Mouse (Mus musculus): ENCODE results near the gene Exoc7. TPM values are rescaled to one million over a fixed set of nuclear protein-coding genes. Genes with fewer than 3 reads are reported as not detected.

Gene Exoc7
- polyA plus RNA-seq, 1 experiment from 2014 or later = 42.5 TPM

DNA sequence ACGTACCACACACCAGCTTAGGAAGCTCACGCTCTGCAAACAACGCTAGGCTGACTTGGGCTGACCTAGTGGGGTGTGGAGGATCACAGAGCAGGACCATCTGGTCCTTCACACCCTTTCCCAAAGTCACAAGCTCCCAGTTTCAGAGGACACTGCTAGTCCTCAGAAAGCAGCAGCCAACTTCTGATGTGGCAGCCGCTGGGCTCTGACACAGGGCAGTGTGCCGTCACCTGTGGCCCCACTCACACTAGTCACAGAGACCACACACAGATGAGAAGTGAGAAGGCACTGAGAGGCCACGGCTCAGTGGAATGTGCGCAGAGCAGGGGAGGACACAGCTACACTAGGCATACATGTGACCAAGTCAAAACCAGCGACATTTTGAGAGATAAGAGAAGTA lies 56.1 kb downstream of the Exoc7 start:
- Histone ChIP-seq H3K27me3 (ENCODE audit: control insufficient read depth, insufficient read depth, low read length) (no peaks in the 10 kb centered on the region), H3K4me3 (ENCODE audit: low read depth, low read length) (no peak overlapping the region), H3K9me3 (replicated peaks; ENCODE audit: control insufficient read depth, low read length) (no peaks in the 10 kb centered on the region), H3K36me3 (ENCODE audit: control insufficient read depth, insufficient read depth, low read length) (peaks cover 72% of the 10 kb centered on the region), H3K4me1 (ENCODE audit: control insufficient read depth, insufficient read depth, low read length) (no peaks in the 10 kb centered on the region), H3K9ac (ENCODE audit: low read depth, low read length) (no peak overlapping the region), H3K4me2 (no peak overlapping the region), H3K27ac (ENCODE audit: low read depth, low read length) (no peak overlapping the region)
- ATAC-seq (replicated peaks; ENCODE audit: insufficient number of reproducible peaks, low FRiP score, low TSS enrichment) = no peak
- WGBS (ENCODE audit: insufficient replicate concordance) = 68% methylated on average over 8 of the region's 8 CpGs

DNA sequence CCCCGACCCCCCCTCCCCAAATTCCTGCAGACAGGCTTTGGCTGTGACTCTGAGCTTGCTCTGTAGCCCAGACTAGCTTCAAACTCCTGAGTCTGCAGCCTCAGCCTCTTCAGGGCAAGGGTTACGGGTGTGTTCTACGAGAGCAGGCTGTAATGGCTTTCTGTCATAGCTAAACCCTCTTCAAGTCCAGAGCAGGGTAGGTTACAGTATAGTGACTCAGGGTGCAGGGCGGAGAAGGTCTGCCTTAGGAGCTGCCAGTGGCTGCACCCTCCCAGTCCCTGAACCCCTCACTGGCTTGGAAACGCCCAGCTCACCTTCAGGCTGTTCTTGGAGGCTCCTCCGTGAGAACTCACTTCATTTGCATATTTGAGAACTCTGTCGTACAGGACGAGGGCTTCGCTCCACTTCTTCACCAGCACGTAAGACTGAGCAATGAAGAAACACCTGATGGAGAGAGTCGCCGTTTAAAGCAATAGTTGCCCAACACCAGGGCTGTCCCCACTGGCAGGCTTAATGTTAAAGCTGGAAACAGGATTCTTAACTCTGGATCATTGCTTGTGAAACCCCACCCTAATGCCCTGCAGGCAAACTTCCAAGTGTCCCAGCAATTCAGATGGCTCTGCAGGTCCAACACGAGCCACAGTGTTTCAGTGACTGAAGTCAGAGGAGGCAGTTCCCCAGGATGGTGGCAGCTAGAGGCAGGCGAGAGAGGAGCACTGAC lies 59.4 kb downstream of the Exoc7 start:
- ATAC-seq (replicated peaks; ENCODE audit: insufficient number of reproducible peaks, low FRiP score, low TSS enrichment) = no peak
- Histone ChIP-seq H3K4me1 (ENCODE audit: control insufficient read depth, insufficient read depth, low read length) (no peaks in the 10 kb centered on the region), H3K9me3 (replicated peaks; ENCODE audit: control insufficient read depth, low read length) (no peaks in the 10 kb centered on the region), H3K27me3 (ENCODE audit: control insufficient read depth, insufficient read depth, low read length) (no peaks in the 10 kb centered on the region), H3K27ac (ENCODE audit: low read depth, low read length) (no peak overlapping the region), H3K4me2 (no peak overlapping the region), H3K36me3 (ENCODE audit: control insufficient read depth, insufficient read depth, low read length) (peaks cover 79% of the 10 kb centered on the region), H3K4me3 (ENCODE audit: low read depth, low read length) (no peak overlapping the region), H3K9ac (ENCODE audit: low read depth, low read length) (no peak overlapping the region)
- WGBS (ENCODE audit: insufficient replicate concordance) = 87% methylated on average over 14 of the region's 14 CpGs

DNA sequence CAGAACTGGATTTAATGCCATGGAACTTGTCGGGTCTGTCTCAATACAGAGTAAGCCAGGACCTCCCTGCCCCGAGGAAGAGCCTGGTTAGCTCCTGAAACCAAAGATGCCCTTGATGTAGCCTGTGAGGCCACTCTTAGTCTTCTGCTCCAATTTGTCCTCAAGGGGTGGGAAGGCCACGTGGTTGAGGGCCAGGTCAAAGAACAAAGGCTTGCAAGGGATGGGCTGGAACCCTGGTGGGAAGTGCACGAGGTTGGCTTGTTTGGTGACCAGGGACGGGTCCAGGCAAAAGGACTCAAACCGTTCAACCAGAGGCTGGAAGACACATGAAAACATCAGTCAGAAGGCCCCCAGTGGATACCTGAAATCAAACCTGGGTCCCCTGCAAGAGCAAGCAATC lies 61.4 kb downstream of the Exoc7 start:
- H3K27me3 ChIP-seq (ENCODE audit: control insufficient read depth, insufficient read depth, low read length) = no peaks in the 10 kb centered on the region
- H3K9ac ChIP-seq (ENCODE audit: low read depth, low read length) = no peak overlapping the region
- WGBS (ENCODE audit: insufficient replicate concordance) = 83% methylated on average over 6 of the region's 6 CpGs
- H3K27ac ChIP-seq (ENCODE audit: low read depth, low read length) = no peak overlapping the region
- H3K36me3 ChIP-seq (ENCODE audit: control insufficient read depth, insufficient read depth, low read length) = peaks cover 66% of the 10 kb centered on the region
- H3K4me2 ChIP-seq = no peak overlapping the region
- no peaks in the 10 kb centered on the region for H3K4me1 ChIP-seq (ENCODE audit: control insufficient read depth, insufficient read depth, low read length)
- no peak overlapping the region for H3K4me3 ChIP-seq (ENCODE audit: low read depth, low read length)
- no peaks in the 10 kb centered on the region for H3K9me3 ChIP-seq (replicated peaks; ENCODE audit: control insufficient read depth, low read length)
- ATAC-seq (replicated peaks; ENCODE audit: insufficient number of reproducible peaks, low FRiP score, low TSS enrichment) = no peak

DNA sequence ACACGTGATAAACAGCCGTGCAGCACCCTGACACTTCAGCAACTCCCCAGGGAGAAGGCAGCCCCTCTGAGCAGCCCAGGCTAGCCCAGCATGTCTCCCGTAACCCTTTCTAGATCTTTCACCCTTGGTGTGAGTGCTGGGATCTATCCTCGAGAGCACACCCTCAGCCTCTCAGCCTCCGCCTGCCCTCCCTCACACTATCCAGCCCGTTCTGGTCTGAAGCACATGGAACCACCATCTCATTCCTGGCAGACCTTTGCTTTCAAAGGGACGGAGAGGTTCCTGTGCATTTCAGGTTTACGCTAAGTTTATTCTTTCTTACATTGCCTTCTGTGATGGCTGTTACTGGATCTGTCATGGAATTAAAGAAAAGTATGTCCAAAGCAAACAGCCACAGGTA lies 62.5 kb downstream of the Exoc7 start:
- Histone ChIP-seq H3K9ac (ENCODE audit: low read depth, low read length) (no peak overlapping the region), H3K4me3 (ENCODE audit: low read depth, low read length) (no peak overlapping the region), H3K9me3 (replicated peaks; ENCODE audit: control insufficient read depth, low read length) (no peaks in the 10 kb centered on the region), H3K36me3 (ENCODE audit: control insufficient read depth, insufficient read depth, low read length) (peaks cover 55% of the 10 kb centered on the region), H3K4me2 (no peak overlapping the region), H3K27me3 (ENCODE audit: control insufficient read depth, insufficient read depth, low read length) (no peaks in the 10 kb centered on the region), H3K4me1 (ENCODE audit: control insufficient read depth, insufficient read depth, low read length) (no peaks in the 10 kb centered on the region), H3K27ac (ENCODE audit: low read depth, low read length) (no peak overlapping the region)
- no peak for ATAC-seq (replicated peaks; ENCODE audit: insufficient number of reproducible peaks, low FRiP score, low TSS enrichment)
- 77% methylated on average over 8 of the region's 8 CpGs for WGBS (ENCODE audit: insufficient replicate concordance)

DNA sequence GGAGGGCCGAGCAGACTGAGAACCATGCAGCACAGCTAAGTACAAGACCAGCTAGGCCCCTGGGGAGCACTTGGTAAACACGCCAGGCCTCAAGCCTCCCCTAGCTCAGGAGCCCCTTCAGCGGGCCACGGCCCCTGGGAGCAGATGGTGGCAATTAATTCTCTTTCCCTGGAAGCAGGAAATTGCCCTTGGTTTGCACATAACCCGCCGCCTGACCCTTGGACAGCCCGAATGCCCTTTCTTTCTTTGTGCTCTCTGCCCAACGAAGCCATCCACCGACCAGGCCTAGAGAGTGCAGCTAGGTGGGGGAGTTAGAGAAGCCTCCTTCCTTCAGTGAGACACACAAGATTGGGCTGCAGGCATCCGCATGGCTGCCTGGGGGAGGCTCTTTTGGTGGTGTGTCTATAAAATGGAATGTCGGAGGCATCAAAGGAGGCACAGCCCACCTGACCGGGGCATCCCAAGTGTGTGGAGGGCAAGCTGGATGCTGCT lies 65.2 kb downstream of the Exoc7 start:
- no peaks in the 10 kb centered on the region for H3K9me3 ChIP-seq (replicated peaks; ENCODE audit: control insufficient read depth, low read length)
- 52% methylated on average over 12 of the region's 12 CpGs for WGBS (ENCODE audit: insufficient replicate concordance)
- H3K27me3 ChIP-seq (ENCODE audit: control insufficient read depth, insufficient read depth, low read length) = peaks cover 20% of the 10 kb centered on the region
- H3K27ac ChIP-seq (ENCODE audit: low read depth, low read length) = no peak overlapping the region
- no peak overlapping the region for H3K4me2 ChIP-seq
- ATAC-seq (replicated peaks; ENCODE audit: insufficient number of reproducible peaks, low FRiP score, low TSS enrichment) = no peak
- no peaks in the 10 kb centered on the region; the same call in 1 of the 2 replicates for H3K4me1 ChIP-seq (ENCODE audit: control insufficient read depth, insufficient read depth, low read length)
- peaks cover 33% of the 10 kb centered on the region for H3K36me3 ChIP-seq (ENCODE audit: control insufficient read depth, insufficient read depth, low read length)
- no peak overlapping the region for H3K9ac ChIP-seq (ENCODE audit: low read depth, low read length)
- H3K4me3 ChIP-seq (ENCODE audit: low read depth, low read length) = no peak overlapping the region

DNA sequence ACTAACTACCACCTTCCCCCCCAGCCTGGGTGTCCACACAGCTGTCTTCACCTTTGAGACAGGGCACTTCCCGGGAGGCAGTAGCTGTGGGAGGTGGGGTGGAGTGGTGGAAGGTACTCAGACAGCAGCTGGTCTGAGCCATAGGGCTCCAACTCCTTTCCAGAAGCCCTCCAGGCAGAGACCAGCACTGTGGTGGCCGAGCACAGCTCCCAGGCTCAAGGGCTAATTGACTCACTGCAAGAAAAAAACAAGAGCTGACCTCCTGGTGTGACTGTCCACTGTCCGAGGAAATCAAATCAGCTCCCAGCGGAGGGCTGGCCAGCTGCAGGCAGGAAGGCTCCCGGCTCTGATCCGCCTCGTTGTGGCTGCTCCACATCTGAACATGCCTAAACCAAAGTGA lies 67.2 kb downstream of the Exoc7 start:
- WGBS (ENCODE audit: insufficient replicate concordance) = 13% methylated on average over 7 of the region's 7 CpGs
- ATAC-seq (replicated peaks; ENCODE audit: insufficient number of reproducible peaks, low FRiP score, low TSS enrichment) = no peak

More for the DNA sequence above, 67.2 kb downstream of the Exoc7 start:
- H3K4me3 ChIP-seq (ENCODE audit: low read depth, low read length) = no peak overlapping the region
- no peaks in the 10 kb centered on the region for H3K9me3 ChIP-seq (replicated peaks; ENCODE audit: control insufficient read depth, low read length)
- no peak overlapping the region for H3K27ac ChIP-seq (ENCODE audit: low read depth, low read length)
- H3K36me3 ChIP-seq (ENCODE audit: control insufficient read depth, insufficient read depth, low read length) = peaks cover 15% of the 10 kb centered on the region
- no peak overlapping the region for H3K9ac ChIP-seq (ENCODE audit: low read depth, low read length)
- no peak overlapping the region for H3K4me2 ChIP-seq
- H3K4me1 ChIP-seq (ENCODE audit: control insufficient read depth, insufficient read depth, low read length) = no peaks in the 10 kb centered on the region; the same call in 1 of the 2 replicates
- peaks cover 32% of the 10 kb centered on the region for H3K27me3 ChIP-seq (ENCODE audit: control insufficient read depth, insufficient read depth, low read length)

Other genes with a start within 250 kb of the Exoc7 start
- 2.3 and 2.6 TPM in 2 replicates for gene Unc13d, start 229.3 kb downstream of the Exoc7 start, polyA plus RNA-seq (2014; fragmentation: Nextera tagmentation; extraction: Ambion mirVana)
- gene Wbp2, start 220.2 kb downstream of the Exoc7 start, polyA plus RNA-seq (2014; fragmentation: Nextera tagmentation; extraction: Ambion mirVana) = 129 and 144 TPM in 2 replicates
- 38.3 and 40.2 TPM in 2 replicates for gene Trim47, start 180.0 kb downstream of the Exoc7 start, polyA plus RNA-seq (2014; fragmentation: Nextera tagmentation; extraction: Ambion mirVana)
- 3.9 and 4.5 TPM in 2 replicates for gene Trim65, start 176.1 kb downstream of the Exoc7 start, polyA plus RNA-seq (2014; fragmentation: Nextera tagmentation; extraction: Ambion mirVana)
- gene Mrpl38, start 168.4 kb downstream of the Exoc7 start, polyA plus RNA-seq (2014; fragmentation: Nextera tagmentation; extraction: Ambion mirVana) = 109 and 116 TPM in 2 replicates
- 20.3 and 20.6 TPM in 2 replicates for gene Fbf1, start 139.1 kb downstream of the Exoc7 start, polyA plus RNA-seq (2014; fragmentation: Nextera tagmentation; extraction: Ambion mirVana)
- 74.0 and 76.4 TPM in 2 replicates for gene Ten1, start 108.4 kb downstream of the Exoc7 start, polyA plus RNA-seq (2014; fragmentation: Nextera tagmentation; extraction: Ambion mirVana)
- 29.3 and 32.3 TPM in 2 replicates for gene Acox1, start 108.2 kb downstream of the Exoc7 start, polyA plus RNA-seq (2014; fragmentation: Nextera tagmentation; extraction: Ambion mirVana)
- 0.26 and 0.31 TPM in 2 replicates for gene Evpl, start 69.2 kb downstream of the Exoc7 start, polyA plus RNA-seq (2014; fragmentation: Nextera tagmentation; extraction: Ambion mirVana)
- gene Srp68, start 33.0 kb downstream of the Exoc7 start, polyA plus RNA-seq (2014; fragmentation: Nextera tagmentation; extraction: Ambion mirVana) = 61.5 and 61.9 TPM in 2 replicates
- gene Galr2, start 26.3 kb downstream of the Exoc7 start, polyA plus RNA-seq (2014; fragmentation: Nextera tagmentation; extraction: Ambion mirVana) = 0.16 TPM in 1 of 2 replicates, not detected in the other
- gene Foxj1, start 28.2 kb upstream of the Exoc7 start, polyA plus RNA-seq (2014; fragmentation: Nextera tagmentation; extraction: Ambion mirVana) = 0.07 TPM in 1 of 2 replicates, not detected in the other
- 8.6 and 9.2 TPM in 2 replicates for gene Rnf157, start 105.8 kb upstream of the Exoc7 start, polyA plus RNA-seq (2014; fragmentation: Nextera tagmentation; extraction: Ambion mirVana)
- gene Ubald2, start 126.9 kb upstream of the Exoc7 start, polyA plus RNA-seq (2014; fragmentation: Nextera tagmentation; extraction: Ambion mirVana) = 60.6 and 68.3 TPM in 2 replicates
- 0.31 TPM in 1 of 2 replicates, not detected in the other for gene Qrich2, start 159.0 kb upstream of the Exoc7 start, polyA plus RNA-seq (2014; fragmentation: Nextera tagmentation; extraction: Ambion mirVana)
- gene Prpsap1, start 187.0 kb upstream of the Exoc7 start, polyA plus RNA-seq (2014; fragmentation: Nextera tagmentation; extraction: Ambion mirVana) = 96.5 and 101 TPM in 2 replicates
- 2.1 and 3.0 TPM in 2 replicates for gene Sphk1, start 223.7 kb upstream of the Exoc7 start, polyA plus RNA-seq (2014; fragmentation: Nextera tagmentation; extraction: Ambion mirVana)

All from heart, embryonic 11.5 days (tissue).